Mouse (Mus musculus) myocyte (in vitro differentiated cells): ENCODE measurements around the gene Phkb. TPM values are rescaled to one million over a fixed set of nuclear protein-coding genes. Genes with fewer than 3 reads are reported as not detected.

Source experiments
- H3K27me3 ChIP-seq: one replicate; pipeline ENCODE4 v1.6.1; 2011; ENCODE audit not compliant: control insufficient read depth, insufficient read depth, insufficient read length
- H3K36me3 ChIP-seq: one replicate; pipeline ENCODE4 v1.6.1; 2011; ENCODE audit not compliant: control insufficient read depth, insufficient read depth
- H3K4me2 ChIP-seq: one replicate; pipeline ENCODE4 v1.6.1; 2011; ENCODE audit warnings: low read depth, control low read depth
- H3K4me3 ChIP-seq: one replicate; pipeline ENCODE4 v1.5.1; 2011; ENCODE audit warnings: mild to moderate bottlenecking, control low read depth, moderate library complexity
- H3K79me2 ChIP-seq: one replicate; pipeline ENCODE4 v1.6.1; 2011; ENCODE audit not compliant: control insufficient read depth, insufficient read depth
- H3ac ChIP-seq: one replicate; pipeline ENCODE4 v1.6.1; 2011; ENCODE audit not compliant: control insufficient read depth, insufficient read length
- CEBPB ChIP-seq: IDR thresholded peaks from 2 replicates; pipeline ENCODE4 v1.6.1; 2011; ENCODE audit warnings: mild to moderate bottlenecking, moderate library complexity; ENCODE audit not compliant: poor library complexity, insufficient read depth, severe bottlenecking
- E2F4 ChIP-seq: IDR thresholded peaks from one replicate; pipeline ENCODE4 v1.6.1; 2011; ENCODE audit warnings: mild to moderate bottlenecking, control low read depth, moderate library complexity; ENCODE audit not compliant: insufficient read depth
- MAX ChIP-seq: IDR thresholded peaks from one replicate; pipeline ENCODE4 v1.6.1; 2011; ENCODE audit warnings: low read depth, mild to moderate bottlenecking, control low read depth
- MYOD1 ChIP-seq, 3 experiments: IDR thresholded peaks; one replicate each; pipeline ENCODE4 v1.6.1; 2011; ENCODE audit warnings: control low read depth in 2 of 3, low read depth in 2 of 3, mild to moderate bottlenecking in 2 of 3, moderate library complexity in 1 of 3; ENCODE audit not compliant: insufficient read length in 2 of 3, control insufficient read depth in 1 of 3
- MYOG ChIP-seq, 3 experiments: IDR thresholded peaks; one replicate each; pipeline ENCODE4 v1.6.1; 2011; ENCODE audit warnings: control low read depth in 2 of 3, low read depth in 2 of 3, mild to moderate bottlenecking in 2 of 3; ENCODE audit not compliant: insufficient read length in 2 of 3, control insufficient read depth in 1 of 3, insufficient read depth in 1 of 3
- POLR2A ChIP-seq: IDR thresholded peaks from one replicate; pipeline ENCODE4 v1.6.1; 2011; ENCODE audit warnings: low read depth, mild to moderate bottlenecking, control low read depth, moderate library complexity; ENCODE audit not compliant: insufficient read length
- POLR2AphosphoS2 ChIP-seq: IDR thresholded peaks from one replicate; pipeline ENCODE4 v1.6.1; 2011; ENCODE audit warnings: low read depth, control low read depth; ENCODE audit not compliant: insufficient read length
- REST ChIP-seq: IDR thresholded peaks from one replicate; pipeline ENCODE4 v1.6.1; 2011; ENCODE audit warnings: mild to moderate bottlenecking, control low read depth, moderate library complexity; ENCODE audit not compliant: insufficient read depth, insufficient read length
- SRF ChIP-seq: IDR thresholded peaks from one replicate; pipeline ENCODE4 v1.6.1; 2011; ENCODE audit warnings: low read depth; ENCODE audit not compliant: control insufficient read depth, insufficient read length
- TCF12 ChIP-seq: IDR thresholded peaks from one replicate; pipeline ENCODE4 v1.6.1; 2011; ENCODE audit warnings: mild to moderate bottlenecking, control low read depth; ENCODE audit not compliant: poor library complexity, insufficient read depth, severe bottlenecking
- TCF3 ChIP-seq: IDR thresholded peaks from one replicate; pipeline ENCODE4 v1.6.1; 2011; ENCODE audit warnings: low read depth, control low read depth; ENCODE audit not compliant: insufficient read length
- USF1 ChIP-seq: IDR thresholded peaks from one replicate; pipeline ENCODE4 v1.6.1; 2011; ENCODE audit warnings: low read depth, mild to moderate bottlenecking, control low read depth, moderate library complexity
- polyA plus RNA-seq: library from polyadenylated mRNA; unstranded; fragments of >200 nt; fragmentation: generic; extraction: Trizol; gene quantifications from one replicate; pipeline ENCODE4 v1.2.1, GENCODE M21; 2012; ENCODE audit warnings: missing spikeins

The Phkb gene
- polyA plus RNA-seq, 1 experiment = 22.0 TPM

- no peak overlapping the region for H3K4me3 ChIP-seq
- H3K4me2 ChIP-seq = no peak overlapping the region
- no peak overlapping the region for H3ac ChIP-seq
- H3K36me3 ChIP-seq = peaks cover 14% of the 10 kb centered on the region
- no peaks in the 10 kb centered on the region for H3K27me3 ChIP-seq
- H3K79me2 ChIP-seq = no peaks in the 10 kb centered on the region
- TF ChIP-seq POLR2A = no peak
- TF ChIP-seq POLR2AphosphoS2 = no peak
- no peak for TF ChIP-seq E2F4
- TF ChIP-seq MYOG (IDR thresholded peaks at IDR 0.05; ENCODE audit: control insufficient read depth in 1 of 3, insufficient read depth in 1 of 3, insufficient read length in 2 of 3, low read depth in 2 of 3) = no peak
- TF ChIP-seq CEBPB = no peak
- no peak for TF ChIP-seq TCF3
Observed at GRCm38 (mm10) chr8:85937343-85937742, 96.6 kb downstream of the Phkb start.

- H3K36me3 ChIP-seq = peaks cover 8% of the 10 kb centered on the region
- no peaks in the 10 kb centered on the region for H3K27me3 ChIP-seq
- no peaks in the 10 kb centered on the region for H3K79me2 ChIP-seq
- no peak for TF ChIP-seq POLR2AphosphoS2
- no peak for TF ChIP-seq CEBPB
- no peak for TF ChIP-seq MAX
- TF ChIP-seq MYOD1 (IDR thresholded peaks at IDR 0.05; ENCODE audit: control insufficient read depth in 1 of 3, insufficient read length in 2 of 3, low read depth in 2 of 3) = no peak
- no peak for TF ChIP-seq USF1
- TF ChIP-seq REST = no peak
- no peak for TF ChIP-seq MYOG (IDR thresholded peaks at IDR 0.05; ENCODE audit: control insufficient read depth in 1 of 3, insufficient read depth in 1 of 3, insufficient read length in 2 of 3, low read depth in 2 of 3)
- no peak overlapping the region for H3ac ChIP-seq
- H3K4me3 ChIP-seq = no peak overlapping the region
- no peak overlapping the region for H3K4me2 ChIP-seq
Observed at GRCm38 (mm10) chr8:85944820-85945219, 104.1 kb downstream of the Phkb start.

- TF ChIP-seq MAX (no peak), REST (no peak), TCF3 (no peak), CEBPB (no peak), MYOG (IDR thresholded peaks at IDR 0.05; ENCODE audit: control insufficient read depth in 1 of 3, insufficient read depth in 1 of 3, insufficient read length in 2 of 3, low read depth in 2 of 3) (no peak), MYOD1 (IDR thresholded peaks at IDR 0.05; ENCODE audit: control insufficient read depth in 1 of 3, insufficient read length in 2 of 3, low read depth in 2 of 3) (no peak), USF1 (no peak), TCF12 (no peak), POLR2AphosphoS2 (no peak), E2F4 (no peak)
- H3K36me3 ChIP-seq = no peaks in the 10 kb centered on the region
- no peak overlapping the region for H3ac ChIP-seq
- no peak overlapping the region for H3K4me3 ChIP-seq
- no peaks in the 10 kb centered on the region for H3K27me3 ChIP-seq
- no peaks in the 10 kb centered on the region for H3K79me2 ChIP-seq
- H3K4me2 ChIP-seq = no peak overlapping the region
Observed at GRCm38 (mm10) chr8:85958391-85958790, 117.6 kb downstream of the Phkb start.

GRCm38 (mm10) chr8:85959880-85960279 is 119.1 kb downstream of the Phkb start:
- Histone ChIP-seq H3K79me2 (no peaks in the 10 kb centered on the region), H3K4me2 (no peak overlapping the region), H3K36me3 (no peaks in the 10 kb centered on the region), H3K27me3 (no peaks in the 10 kb centered on the region), H3ac (no peak overlapping the region), H3K4me3 (no peak overlapping the region)
- TF ChIP-seq USF1 (no peak), E2F4 (no peak), SRF (no peak), MAX (no peak), TCF3 (no peak), REST (no peak), POLR2A (no peak), MYOG (IDR thresholded peaks at IDR 0.05; ENCODE audit: control insufficient read depth in 1 of 3, insufficient read depth in 1 of 3, insufficient read length in 2 of 3, low read depth in 2 of 3) (no peak), CEBPB (no peak), TCF12 (no peak)

- TF ChIP-seq MAX = no peak
- TF ChIP-seq USF1 = no peak
- TF ChIP-seq TCF12 = no peak
- H3K79me2 ChIP-seq = no peaks in the 10 kb centered on the region
- H3K36me3 ChIP-seq = no peaks in the 10 kb centered on the region
- H3K4me3 ChIP-seq = no peak overlapping the region
- no peak overlapping the region for H3ac ChIP-seq
- H3K27me3 ChIP-seq = no peaks in the 10 kb centered on the region
- H3K4me2 ChIP-seq = no peak overlapping the region
Observed at GRCm38 (mm10) chr8:85977588-85978077, 136.9 kb downstream of the Phkb start.
